Mouse (Mus musculus): Measurements from ENCODE around the gene Cfdp1. TPM values are rescaled to one million over a fixed set of nuclear protein-coding genes. Genes with fewer than 3 reads are reported as not detected.

The Cfdp1 gene
- polyA plus RNA-seq, 2 experiments, result 129 to 210 TPM

DNA sequence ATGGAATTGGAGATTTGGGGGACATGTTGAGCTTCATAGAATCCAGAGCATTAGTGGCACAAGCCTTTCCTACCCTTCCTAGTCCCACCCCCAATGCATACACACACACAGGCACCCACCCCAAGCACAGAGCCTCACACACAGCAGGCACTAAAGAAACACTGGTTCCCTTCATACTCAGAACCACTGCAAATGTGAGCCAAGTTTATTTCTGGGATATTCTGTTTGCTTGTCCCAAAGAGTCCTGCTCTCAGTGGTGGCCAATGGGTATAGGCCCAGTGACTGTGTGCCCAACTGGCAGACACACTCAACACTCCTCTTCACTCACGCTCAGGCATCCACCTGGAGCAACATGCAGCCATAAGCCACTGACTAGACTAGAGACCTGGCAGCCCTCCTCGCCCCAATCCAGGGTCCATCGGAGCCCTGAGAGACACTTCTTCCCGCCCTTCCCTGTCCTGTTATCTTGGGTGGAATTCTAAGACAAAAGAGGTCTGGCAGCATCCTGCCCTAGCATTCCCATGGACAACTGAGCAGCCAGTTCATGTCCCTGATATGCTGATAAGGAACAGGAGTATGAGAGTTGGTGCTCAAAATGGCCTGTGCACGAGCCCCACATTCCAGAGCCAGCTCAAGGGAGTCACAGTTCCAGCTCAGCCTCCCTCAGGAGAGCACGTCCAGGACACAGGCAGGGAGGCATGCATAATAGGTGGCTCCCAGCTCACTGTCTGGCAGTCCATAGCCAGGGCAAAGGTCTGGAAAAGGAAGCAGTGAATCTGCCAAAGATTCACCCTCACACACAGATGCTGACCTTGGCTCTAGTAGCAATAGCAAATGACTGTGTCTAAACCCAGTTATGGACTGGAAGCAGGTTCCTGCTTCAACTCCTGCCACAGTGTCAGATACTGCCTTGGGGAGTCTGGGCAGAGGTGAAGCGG lies 124.6 kb downstream of the Cfdp1 start:
- ATAC-seq (ENCODE audit: low FRiP score, low read depth), result no peak
- WGBS, result 64% methylated on average over 7 of the region's 7 CpGs
- Histone ChIP-seq H3K4me1 (ENCODE audit: control insufficient read depth, insufficient read depth, low read length) (peaks cover 54% of the 10 kb centered on the region), H3K9me3 (ENCODE audit: control insufficient read depth, low read length) (no peaks in the 10 kb centered on the region), H3K4me2 (replicated peaks; ENCODE audit: low read depth, low read length, severe bottlenecking) (no peak overlapping the region), H3K27ac (replicated peaks; ENCODE audit: low read depth, low read length) (no peak overlapping the region), H3K4me3 (replicated peaks; ENCODE audit: low read length) (no peak overlapping the region), H3K27me3 (ENCODE audit: control insufficient read depth, insufficient read depth, low read length) (no peaks in the 10 kb centered on the region), H3K36me3 (ENCODE audit: control insufficient read depth, insufficient read depth, low read length) (no peaks in the 10 kb centered on the region), H3K9ac (ENCODE audit: low read depth, low read length, severe bottlenecking) (no peak overlapping the region)
- no peak for DNase-seq (ENCODE audit: low spot score)
- TF ChIP-seq POLR2A (IDR thresholded peaks at IDR 0.05; ENCODE audit: borderline replicate concordance, extremely low read depth, insufficient read depth, insufficient read length), result no peak

DNA sequence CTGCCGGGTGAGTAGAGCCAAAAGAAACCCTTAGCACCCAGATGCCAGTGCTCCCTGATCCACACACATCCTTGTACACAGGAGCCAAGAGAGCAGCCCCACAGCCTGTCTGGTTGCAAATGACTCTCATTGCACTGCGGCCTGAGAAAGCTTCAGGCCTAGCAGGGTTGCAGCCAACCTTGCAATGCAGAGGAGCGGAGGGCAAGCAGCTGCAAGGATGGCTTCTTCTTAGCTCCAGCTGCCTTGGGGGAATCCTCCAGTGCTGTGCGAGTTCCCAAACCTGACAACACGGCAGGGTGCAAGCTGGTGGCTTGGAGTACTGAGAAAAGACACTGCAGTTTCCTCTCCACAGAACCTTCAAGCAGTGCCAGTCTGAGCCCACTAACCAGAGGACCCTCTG lies 125.6 kb downstream of the Cfdp1 start:
- Histone ChIP-seq H3K9me3 (ENCODE audit: control insufficient read depth, low read length) (no peaks in the 10 kb centered on the region), H3K4me3 (replicated peaks; ENCODE audit: low read length) (no peak overlapping the region), H3K27me3 (ENCODE audit: control insufficient read depth, insufficient read depth, low read length) (no peaks in the 10 kb centered on the region), H3K9ac (ENCODE audit: low read depth, low read length, severe bottlenecking) (no peak overlapping the region), H3K4me1 (ENCODE audit: control insufficient read depth, insufficient read depth, low read length) (peaks cover 43% of the 10 kb centered on the region), H3K4me2 (replicated peaks; ENCODE audit: low read depth, low read length, severe bottlenecking) (no peak overlapping the region), H3K36me3 (ENCODE audit: control insufficient read depth, insufficient read depth, low read length) (no peaks in the 10 kb centered on the region), H3K27ac (replicated peaks; ENCODE audit: low read depth, low read length) (no peak overlapping the region)
- no peak for TF ChIP-seq POLR2A (IDR thresholded peaks at IDR 0.05; ENCODE audit: borderline replicate concordance, extremely low read depth, insufficient read depth, insufficient read length)
- ATAC-seq (ENCODE audit: low FRiP score, low read depth) (no peak), DNase-seq (ENCODE audit: low spot score) (no peak)
- WGBS, result 81% methylated on average over 5 of the region's 5 CpGs

- no peaks in the 10 kb centered on the region for H3K36me3 ChIP-seq (ENCODE audit: control insufficient read depth, insufficient read depth, low read length)
- ATAC-seq (ENCODE audit: low FRiP score, low read depth) (no peak), DNase-seq (ENCODE audit: low spot score) (no peak)
- H3K4me2 ChIP-seq (replicated peaks; ENCODE audit: low read depth, low read length, severe bottlenecking), result no peak overlapping the region
- H3K27me3 ChIP-seq (ENCODE audit: control insufficient read depth, insufficient read depth, low read length), result no peaks in the 10 kb centered on the region
- H3K9ac ChIP-seq (ENCODE audit: low read depth, low read length, severe bottlenecking), result no peak overlapping the region
- no peak for TF ChIP-seq POLR2A (IDR thresholded peaks at IDR 0.05; ENCODE audit: borderline replicate concordance, extremely low read depth, insufficient read depth, insufficient read length)
- peaks cover 34% of the 10 kb centered on the region for H3K4me1 ChIP-seq (ENCODE audit: control insufficient read depth, insufficient read depth, low read length)
- 62% methylated on average over 4 of the region's 4 CpGs for WGBS
- no peak overlapping the region for H3K27ac ChIP-seq (replicated peaks; ENCODE audit: low read depth, low read length)
- no peak overlapping the region for H3K4me3 ChIP-seq (replicated peaks; ENCODE audit: low read length)
- no peaks in the 10 kb centered on the region for H3K9me3 ChIP-seq (ENCODE audit: control insufficient read depth, low read length)
These were observed 126.5 kb downstream of the Cfdp1 start for GRCm38 (mm10) chr8:111727553-111727952.

- peak; percentile 60; the same call in 1 of the 2 replicates for ATAC-seq (ENCODE audit: low FRiP score, low read depth)
- Histone ChIP-seq H3K4me2 (replicated peaks; ENCODE audit: low read depth, low read length, severe bottlenecking) (no peak overlapping the region), H3K4me1 (ENCODE audit: control insufficient read depth, insufficient read depth, low read length) (peaks cover 27% of the 10 kb centered on the region), H3K27me3 (ENCODE audit: control insufficient read depth, insufficient read depth, low read length) (no peaks in the 10 kb centered on the region), H3K9ac (ENCODE audit: low read depth, low read length, severe bottlenecking) (no peak overlapping the region), H3K27ac (replicated peaks; ENCODE audit: low read depth, low read length) (peak overlapping the region; percentile 53), H3K4me3 (replicated peaks; ENCODE audit: low read length) (no peak overlapping the region), H3K9me3 (ENCODE audit: control insufficient read depth, low read length) (no peaks in the 10 kb centered on the region), H3K36me3 (ENCODE audit: control insufficient read depth, insufficient read depth, low read length) (peaks cover 1% of the 10 kb centered on the region; the same call in 1 of the 2 replicates)
- no peak for TF ChIP-seq POLR2A (IDR thresholded peaks at IDR 0.05; ENCODE audit: borderline replicate concordance, extremely low read depth, insufficient read depth, insufficient read length)
- WGBS, result 60% methylated on average over 7 of the region's 7 CpGs
- peak; percentile 30 for DNase-seq (ENCODE audit: low spot score)
These were observed 127.8 kb downstream of the Cfdp1 start for GRCm38 (mm10) chr8:111726102-111726900.

DNA sequence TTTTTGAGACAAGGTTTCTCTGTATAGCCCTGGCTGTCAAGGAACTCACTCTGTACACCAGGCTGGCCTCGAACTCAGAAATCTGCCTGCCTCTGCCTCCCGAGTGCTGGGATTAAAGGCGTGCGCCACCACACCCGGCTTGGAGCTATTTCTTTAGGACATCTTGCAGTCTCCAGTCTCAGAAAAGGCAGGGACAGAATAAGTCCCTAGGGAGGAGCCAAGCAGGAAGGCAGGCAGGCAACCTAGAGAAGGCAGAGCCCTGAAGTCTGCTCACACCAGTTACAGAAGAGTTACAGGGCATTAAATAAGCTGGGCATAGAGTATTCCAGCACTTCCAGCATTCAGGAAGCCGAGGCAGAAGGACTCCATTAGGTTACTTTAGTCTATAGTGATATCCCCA lies 128.8 kb downstream of the Cfdp1 start:
- WGBS, result 93% methylated on average over 6 of the region's 6 CpGs
- ATAC-seq (ENCODE audit: low FRiP score, low read depth) (no peak), DNase-seq (ENCODE audit: low spot score) (no peak)
- H3K27me3 ChIP-seq (ENCODE audit: control insufficient read depth, insufficient read depth, low read length), result no peaks in the 10 kb centered on the region
- peaks cover 11% of the 10 kb centered on the region for H3K36me3 ChIP-seq (ENCODE audit: control insufficient read depth, insufficient read depth, low read length)
- no peak for TF ChIP-seq POLR2A (IDR thresholded peaks at IDR 0.05; ENCODE audit: borderline replicate concordance, extremely low read depth, insufficient read depth, insufficient read length)
- no peak overlapping the region for H3K27ac ChIP-seq (replicated peaks; ENCODE audit: low read depth, low read length)
- H3K9me3 ChIP-seq (ENCODE audit: control insufficient read depth, low read length), result no peaks in the 10 kb centered on the region
- no peak overlapping the region for H3K9ac ChIP-seq (ENCODE audit: low read depth, low read length, severe bottlenecking)
- peaks cover 18% of the 10 kb centered on the region for H3K4me1 ChIP-seq (ENCODE audit: control insufficient read depth, insufficient read depth, low read length)
- no peak overlapping the region for H3K4me2 ChIP-seq (replicated peaks; ENCODE audit: low read depth, low read length, severe bottlenecking)
- no peak overlapping the region for H3K4me3 ChIP-seq (replicated peaks; ENCODE audit: low read length)

Measured in limb, embryonic 14.5 days (tissue).